Mouse (Mus musculus) liver, adult 2 months (tissue): ENCODE results near the gene Cenpm.

Experiments
- CTCF ChIP-seq: fragments of 200-500 bp; IDR thresholded peaks from 2 replicates; pipeline ENCODE4 v1.5.1; 2011; ENCODE audit warnings: low read depth, low read length, control low read depth
- POLR2A ChIP-seq: fragments of 200-500 bp; IDR thresholded peaks from 2 replicates; pipeline ENCODE4 v1.6.1; 2011; ENCODE audit warnings: low read length, control low read depth; ENCODE audit not compliant: insufficient read depth; ENCODE audit errors: extremely low read depth

GRCm38 (mm10) chr15:82186131-82186530 lies 58.4 kb downstream of the Cenpm start:
- TF ChIP-seq CTCF (no peak), POLR2A (no peak)
